In the genomic region with DNA sequence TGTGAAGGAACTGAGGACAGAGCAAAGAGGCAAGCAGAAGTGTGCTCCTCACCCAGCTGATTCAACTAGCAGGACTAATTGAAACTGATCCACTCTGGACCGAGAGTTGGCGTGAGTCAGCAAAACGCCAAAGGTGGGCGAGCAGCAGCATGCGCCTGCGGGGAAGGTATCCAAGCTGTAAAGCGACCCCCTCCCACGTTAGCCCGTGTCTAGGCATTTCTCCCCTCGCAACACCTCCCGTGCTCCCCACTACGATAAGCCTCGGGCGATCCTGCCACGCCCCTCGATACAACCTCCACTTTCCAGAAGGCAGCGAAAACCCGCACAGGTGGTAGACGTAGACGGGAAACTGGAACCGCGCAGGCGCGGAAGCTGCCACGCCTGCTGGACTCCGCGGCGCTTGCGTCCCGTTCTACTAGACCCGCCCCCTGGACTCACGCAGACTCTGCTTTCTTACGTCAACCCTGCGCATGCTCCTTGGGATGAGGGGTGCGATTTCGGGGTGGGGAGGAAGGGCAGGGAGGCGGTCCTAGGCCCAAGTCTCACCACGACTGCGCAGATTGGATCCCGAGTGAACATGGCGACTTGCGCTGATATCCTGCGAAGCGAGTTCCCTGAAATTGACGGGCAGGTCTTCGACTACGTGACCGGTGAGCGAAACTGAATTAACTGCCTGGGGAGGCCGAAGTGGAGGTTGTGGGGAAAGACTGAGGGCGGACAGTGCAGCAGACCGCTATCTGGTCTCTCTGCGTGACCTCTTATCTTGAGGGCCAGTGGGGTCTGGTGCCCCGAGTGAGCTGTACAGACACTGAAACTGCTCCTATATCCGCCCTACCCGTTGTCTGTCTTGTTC, we compare ENCODE assay signal across 8 mouse cellular contexts. TPM values are rescaled to one million over a fixed set of nuclear protein-coding genes. Genes with fewer than 3 reads are reported as not detected.
A peak's percentile ranks its signal among the peaks of the same experiment; 100 is the strongest.
DNase-seq lines count a peak whose midpoint lies in the region; ATAC-seq and TF ChIP-seq lines count a peak whose summit lies in the region.

A gene (plus strand): TSS at position 482 of the 853 bp plus-strand sequence.

- H3K36me3 ChIP-seq in G1E (replicated peaks), result peaks cover 68% of the 10 kb centered on the region
- H3K36me3 ChIP-seq in forebrain, embryonic 16.5 days (ENCODE audit: control insufficient read depth, insufficient read depth), result peaks cover 34% of the 10 kb centered on the region
- H3K36me3 ChIP-seq in lung, embryonic 14.5 days (ENCODE audit: insufficient read depth), result peaks cover 59% of the 10 kb centered on the region
- H3K36me3 ChIP-seq in thymus, adult 2 months (ENCODE audit: control insufficient read depth, insufficient read depth, low read length), result peaks cover 33% of the 10 kb centered on the region

- intact Hi-C loops in heart, postnatal 36 days (cut with DNase I), result loop anchor here (2.0 to 5.0 kb wide), 4 partner anchors 30 to 121 kb away; a partner anchor contains a TSS

- peak within 1 kb of the TSS; percentile 60 for H3K27ac ChIP-seq in forebrain, embryonic 16.5 days (ENCODE audit: low read length)
- peak within 1 kb of the TSS; percentile 90 for H3K27ac ChIP-seq in layer of hippocampus, adult 2 months
- peak within 1 kb of the TSS; percentile 46; the same call in 1 of the 2 replicates for H3K27ac ChIP-seq in lung, embryonic 14.5 days (ENCODE audit: low read depth)
- H3K27ac ChIP-seq in olfactory bulb, adult 2 months (ENCODE audit: insufficient read depth, low read depth, low read length), result no peak within 1 kb of the TSS
- H3K27ac ChIP-seq in thymus, adult 2 months (ENCODE audit: control insufficient read depth, insufficient read depth, low read length), result no peak within 1 kb of the TSS

- H3K4me3 ChIP-seq in G1E (ENCODE audit: low read depth, low read length), result peak within 1 kb of the TSS; percentile 82
- H3K4me3 ChIP-seq in forebrain, embryonic 16.5 days (replicated peaks; ENCODE audit: low read length), result peak within 1 kb of the TSS; percentile 77
- peak within 1 kb of the TSS; percentile 73 for H3K4me3 ChIP-seq in layer of hippocampus, adult 2 months
- peak within 1 kb of the TSS; percentile 82 for H3K4me3 ChIP-seq in lung, embryonic 14.5 days (ENCODE audit: low read depth, low read length)
- H3K4me3 ChIP-seq in olfactory bulb, adult 2 months (ENCODE audit: insufficient read depth, low read depth, low read length), result peak within 1 kb of the TSS; percentile 80
- H3K4me3 ChIP-seq in thymus, adult 2 months (ENCODE audit: control insufficient read depth, insufficient read depth, low read length), result peak within 1 kb of the TSS; percentile 86

- TF ChIP-seq POLR2A in olfactory bulb, adult 2 months (IDR thresholded peaks at IDR 0.05; ENCODE audit: insufficient read depth, low read depth, low read length), result peak; percentile 69; the same call in 1 of the 2 replicates
- TF ChIP-seq POLR2A in thymus, adult 2 months (IDR thresholded peaks at IDR 0.05; ENCODE audit: control insufficient read depth, extremely low read depth, insufficient read depth, low read length, poor library complexity), result peak; percentile 75; the same call in 1 of the 2 replicates

- TF ChIP-seq CTCF in G1E (IDR thresholded peaks at IDR 0.05; ENCODE audit: low read depth, low read length), result no peak
- no peak for TF ChIP-seq CTCF in layer of hippocampus, adult 2 months (conservative IDR thresholded peaks at IDR 0.05)
- TF ChIP-seq CTCF in lung, embryonic 14.5 days (IDR thresholded peaks at IDR 0.05; ENCODE audit: low read depth), result no peak
- no peak for TF ChIP-seq CTCF in olfactory bulb, adult 2 months (IDR thresholded peaks at IDR 0.05; ENCODE audit: insufficient read depth, low read depth, low read length)
- peak; percentile 63; the same call in 1 of the 2 replicates for TF ChIP-seq CTCF in thymus, adult 2 months (IDR thresholded peaks at IDR 0.05; ENCODE audit: borderline replicate concordance, control insufficient read depth, extremely low read depth, insufficient read depth, low read length, poor library complexity)

- H3K4me1 ChIP-seq in G1E (ENCODE audit: insufficient read depth, low read depth, low read length), result peaks cover 53% of the 10 kb centered on the region
- H3K4me1 ChIP-seq in forebrain, embryonic 16.5 days (replicated peaks; ENCODE audit: control insufficient read depth, insufficient read depth, low read length), result peaks cover 14% of the 10 kb centered on the region
- H3K4me1 ChIP-seq in lung, embryonic 14.5 days (ENCODE audit: insufficient read depth), result peaks cover 3% of the 10 kb centered on the region; the same call in 1 of the 2 replicates
- peaks cover 3% of the 10 kb centered on the region; the same call in 1 of the 2 replicates for H3K4me1 ChIP-seq in olfactory bulb, adult 2 months (ENCODE audit: control insufficient read depth, insufficient read depth, low read length)
- H3K4me1 ChIP-seq in thymus, adult 2 months (replicated peaks; ENCODE audit: control insufficient read depth, insufficient read depth, low read length), result peaks cover 7% of the 10 kb centered on the region

- under 1% methylated on average over 56 of the region's 56 CpGs for WGBS in forebrain, embryonic 16.5 days
- WGBS in lung, embryonic 14.5 days, result under 1% methylated on average over 56 of the region's 56 CpGs
- under 1% methylated on average over 56 of the region's 56 CpGs for whole genome bisulfite sequencing in olfactory bulb, adult 2 months
- under 1% methylated on average over 56 of the region's 56 CpGs for WGBS in thymus, adult 2 months

- ATAC-seq in G1E (ENCODE audit: extremely low read depth, insufficient number of reproducible peaks, low FRiP score, poor library complexity, severe bottlenecking), result peak; percentile 97
- peak; percentile 99 for ATAC-seq in forebrain, embryonic 16.5 days
- ATAC-seq in lung, embryonic 14.5 days (ENCODE audit: insufficient read depth), result peak; percentile 99

- no peaks in the 10 kb centered on the region for H3K9me3 ChIP-seq in G1E (replicated peaks)
- H3K9me3 ChIP-seq in forebrain, embryonic 16.5 days (ENCODE audit: control insufficient read depth, low read length), result no peaks in the 10 kb centered on the region
- H3K9me3 ChIP-seq in lung, embryonic 14.5 days (ENCODE audit: low read depth, low read length), result no peaks in the 10 kb centered on the region

- no peaks in the 10 kb centered on the region for H3K27me3 ChIP-seq in G1E (ENCODE audit: insufficient read depth, low read length)
- no peaks in the 10 kb centered on the region for H3K27me3 ChIP-seq in forebrain, embryonic 16.5 days (replicated peaks; ENCODE audit: control insufficient read depth, insufficient read depth, low read length)
- no peaks in the 10 kb centered on the region for H3K27me3 ChIP-seq in lung, embryonic 14.5 days (ENCODE audit: insufficient read depth, low read length)
- H3K27me3 ChIP-seq in thymus, adult 2 months (ENCODE audit: control insufficient read depth, insufficient read depth, low read length), result no peaks in the 10 kb centered on the region

- DNase-seq in G1E (ENCODE audit: low spot score), result peak; percentile 97
- peak; percentile 98 to 99 for DNase-seq in cerebellum, adult 18-20 months
- DNase-seq in heart, postnatal 36 days, result peak; percentile 95
- peak; percentile 98 to 99 for DNase-seq in layer of hippocampus, adult 2 months (ENCODE audit: low spot score in 2 of 2)
- peak; percentile 100 for DNase-seq in lung, embryonic 14.5 days
- DNase-seq in thymus, adult 2 months, result peak; percentile 98

- H3K9ac ChIP-seq in forebrain, embryonic 16.5 days (replicated peaks; ENCODE audit: low read depth, low read length), result peak within 1 kb of the TSS; percentile 82
- H3K9ac ChIP-seq in lung, embryonic 14.5 days, result peak within 1 kb of the TSS; percentile 84

- H3K4me2 ChIP-seq in forebrain, embryonic 16.5 days (ENCODE audit: low read length), result peak within 1 kb of the TSS; percentile 90
- peak within 1 kb of the TSS; percentile 89 for H3K4me2 ChIP-seq in lung, embryonic 14.5 days

RNA-seq across cellular contexts. Expression of the gene that starts here (rescaled TPM):
- total RNA-seq in G1E (2014; fragmentation: Nextera tagmentation), result 34.6 and 35.1 TPM in 2 replicates
- 66.1 and 70.1 TPM in 2 replicates for total RNA-seq in G1E (2017)
- polyA plus RNA-seq in G1E (2012), result 21.1 and 22.1 TPM in 2 replicates
- 77.8 and 84.6 TPM in 2 replicates for polyA plus RNA-seq in forebrain, embryonic 16.5 days (2015; fragmentation: Nextera tagmentation; extraction: Ambion mirVana)
- 10 to 100 TPM; 62.6 to 65.9 TPM for total RNA-seq in heart, postnatal 36 days (2021)
- 10 to 100 TPM; 85.1 to 93.0 TPM for total RNA-seq in layer of hippocampus, adult 2 months (2021)
- 51.1 and 53.9 TPM in 2 replicates for polyA plus RNA-seq in lung, embryonic 14.5 days (2014; fragmentation: Nextera tagmentation; extraction: Ambion mirVana)
- not detected in 2 replicates for polyA plus RNA-seq in olfactory bulb, adult 2 months (2012; ENCODE audit: insufficient read depth, insufficient read length, low replicate concordance, missing spikeins)
- 60.9 and 70.8 TPM in 2 replicates for polyA plus RNA-seq in thymus, adult 2 months (2012; rRNA removed)

Comparison
In these comparisons a context has a peak if more than half of its experiments do, and no peak if none do; other contexts are left out.
1. RNA of the gene that starts here (polyA plus RNA-seq): 77.8 to 84.6 TPM in forebrain, embryonic 16.5 days, 60.9 to 70.8 TPM in thymus, adult 2 months, 51.1 to 53.9 TPM in lung, embryonic 14.5 days and 21.1 to 22.1 TPM in G1E; not detected in olfactory bulb, adult 2 months; every median in the first group is over 10 times any median in the second.
2. H3K27ac ChIP-seq: peak in forebrain, embryonic 16.5 days (single experiment), layer of hippocampus, adult 2 months (single experiment) and lung, embryonic 14.5 days (single experiment); none in olfactory bulb, adult 2 months (single experiment) and thymus, adult 2 months (single experiment).
3. Peak in every context shown above with its lines, with median percentiles within 50 percentile points of each other: ATAC-seq, DNase-seq and H3K4me3 ChIP-seq.